Mouse (Mus musculus): ENCODE results near the gene Mrpl54.

The Mrpl54 gene

DNA sequence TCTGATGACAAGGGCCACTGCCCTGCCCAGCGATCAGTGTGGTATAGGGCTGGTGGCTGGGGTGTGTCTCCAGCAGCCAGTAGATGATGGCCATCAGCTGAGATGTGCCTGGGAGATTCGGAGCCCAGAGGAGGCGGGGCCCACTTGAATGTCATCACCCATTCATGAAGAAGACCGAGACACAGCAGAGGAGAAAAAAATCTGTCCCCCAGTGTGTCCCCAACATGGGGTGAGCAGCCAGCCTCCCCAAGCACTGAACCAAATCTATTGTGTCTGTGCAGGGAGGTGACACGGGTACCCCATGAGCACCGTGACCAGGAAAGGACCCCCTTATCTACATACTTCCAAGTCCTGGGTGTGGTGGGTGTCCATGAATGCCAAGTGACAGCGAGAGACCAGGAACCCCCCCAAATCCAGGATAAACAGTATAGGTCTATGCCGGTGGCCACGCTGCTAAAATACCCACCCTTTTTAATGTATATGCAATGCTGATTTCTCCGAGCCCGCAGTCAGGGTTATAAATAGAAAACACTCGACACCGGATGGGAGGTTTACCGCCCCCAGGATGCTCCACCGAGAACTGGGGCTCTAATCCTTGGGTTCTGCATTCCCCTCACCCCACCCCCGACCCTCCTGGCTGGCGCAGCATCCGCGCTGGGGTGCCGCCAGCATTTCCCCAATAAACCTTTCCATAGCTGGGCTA is 36.8 kb downstream of the Mrpl54 start:
- peak; percentile 64 for DNase-seq (ENCODE audit: low read depth, low spot score)

DNA sequence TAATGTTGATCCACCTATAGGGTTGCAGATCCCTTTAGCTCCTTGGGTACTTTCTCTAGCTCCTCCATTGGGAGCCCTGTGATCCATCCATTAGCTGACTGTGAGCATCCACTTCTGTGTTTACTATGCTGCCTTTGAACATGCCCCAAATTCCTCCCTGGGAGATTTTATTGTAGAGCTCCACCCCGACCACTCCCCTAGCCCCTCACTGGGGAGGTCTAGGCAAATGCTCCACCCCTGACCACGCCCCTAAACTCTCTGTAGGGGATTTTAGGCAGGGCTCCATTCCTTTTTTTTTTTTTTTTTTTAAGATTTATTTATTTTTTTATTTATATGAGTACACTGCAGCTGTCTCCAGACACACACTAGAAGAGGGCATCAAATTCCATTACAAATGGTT is 43.0 kb downstream of the Mrpl54 start:
- peak; percentile 80 for DNase-seq (ENCODE audit: low read depth, low spot score)

DNA sequence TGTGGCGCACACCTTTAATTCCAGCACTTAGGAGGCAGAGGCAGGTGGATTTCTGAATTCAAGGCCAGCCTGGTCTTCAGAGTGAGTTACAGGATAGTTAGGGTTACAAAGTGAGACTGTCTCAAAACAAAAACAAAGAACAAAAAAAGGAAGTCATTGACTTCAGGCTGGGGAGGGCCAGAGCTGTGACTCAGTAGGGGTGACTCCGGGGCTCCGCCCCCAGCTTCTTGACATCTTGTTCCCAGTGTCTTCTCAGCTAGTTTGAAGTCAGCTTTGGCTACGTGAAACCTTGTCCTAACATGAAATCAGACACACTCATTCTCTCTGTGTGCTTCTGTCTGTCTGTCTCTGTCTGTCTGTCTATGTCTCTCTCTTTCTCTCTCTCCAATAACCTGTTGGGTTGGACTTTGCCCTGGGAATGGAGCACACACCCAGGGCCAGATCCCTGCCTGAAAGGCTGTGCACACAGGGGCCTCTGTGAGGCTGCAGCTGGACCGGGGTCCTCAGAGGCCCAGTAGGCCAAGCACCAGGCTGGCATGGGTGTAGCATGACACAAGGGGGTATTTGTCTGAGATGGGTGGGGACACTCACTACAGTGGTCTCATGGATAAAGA is 45.2 kb downstream of the Mrpl54 start:
- DNase-seq (ENCODE audit: low read depth, low spot score), result no peak

DNA sequence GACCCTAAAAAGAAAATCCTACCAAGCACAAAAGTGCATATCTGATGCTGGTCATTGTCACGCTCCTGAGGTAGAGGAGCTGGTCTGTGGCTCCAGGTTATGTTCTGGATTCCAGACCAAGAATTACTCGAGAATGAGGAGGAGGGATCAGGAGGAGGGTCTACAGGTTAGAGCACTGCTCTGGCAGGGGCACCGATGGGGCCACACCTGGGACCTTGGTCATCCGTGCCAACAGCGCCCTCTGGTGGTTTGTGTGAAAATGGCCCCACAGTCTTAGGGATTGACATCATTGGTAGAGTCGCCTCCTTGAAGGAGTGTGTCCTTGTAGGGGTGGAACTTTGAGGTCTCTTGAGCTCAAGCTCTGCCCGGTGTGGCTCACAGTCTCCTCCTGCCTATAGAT is 48.8 kb downstream of the Mrpl54 start:
- peak; percentile 73 for DNase-seq (ENCODE audit: low read depth, low spot score)

DNA sequence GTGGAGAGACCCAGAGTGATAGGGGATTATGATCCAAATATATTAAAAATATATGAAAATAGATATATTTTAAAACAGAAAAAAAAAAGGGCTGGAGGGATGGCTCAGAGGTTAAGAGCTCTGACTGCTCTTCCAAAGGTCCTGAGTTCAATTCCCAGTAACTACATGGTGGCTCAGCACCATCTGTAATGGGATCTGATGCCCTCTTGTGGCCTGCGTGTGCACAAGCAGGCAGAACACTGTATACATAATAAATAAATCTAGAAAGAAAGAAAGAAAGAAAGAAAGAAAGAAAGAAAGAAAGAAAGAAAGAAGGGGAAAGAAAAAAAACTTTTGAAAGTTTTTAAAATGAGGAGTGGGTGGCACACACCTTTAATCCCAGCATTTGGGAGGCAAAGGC is 49.5 kb downstream of the Mrpl54 start:
- DNase-seq (ENCODE audit: low read depth, low spot score), result peak; percentile 35

GRCm38 (mm10) chr10:81216810-81217209 is 49.9 kb downstream of the Mrpl54 start:
- DNase-seq (ENCODE audit: low read depth, low spot score), result no peak

- DNase-seq (ENCODE audit: low read depth, low spot score), result peak; percentile 28
Measured at GRCm38 (mm10) chr10:81216260-81216659, 50.5 kb downstream of the Mrpl54 start.
